Mouse (Mus musculus) erythroblast, embryonic 14.5 days (primary cell): Measurements from ENCODE around the gene Ly75.

Experiments
- GATA1 ChIP-seq: IDR thresholded peaks from 2 replicates; pipeline ENCODE4 v1.6.1; 2012; ENCODE audit warnings: low read length, inconsistent platforms, mixed read lengths
- TAL1 ChIP-seq: IDR thresholded peaks from 3 replicates; pipeline ENCODE4 v1.6.1; 2012; ENCODE audit warnings: low read length, inconsistent platforms, mixed read lengths

DNA sequence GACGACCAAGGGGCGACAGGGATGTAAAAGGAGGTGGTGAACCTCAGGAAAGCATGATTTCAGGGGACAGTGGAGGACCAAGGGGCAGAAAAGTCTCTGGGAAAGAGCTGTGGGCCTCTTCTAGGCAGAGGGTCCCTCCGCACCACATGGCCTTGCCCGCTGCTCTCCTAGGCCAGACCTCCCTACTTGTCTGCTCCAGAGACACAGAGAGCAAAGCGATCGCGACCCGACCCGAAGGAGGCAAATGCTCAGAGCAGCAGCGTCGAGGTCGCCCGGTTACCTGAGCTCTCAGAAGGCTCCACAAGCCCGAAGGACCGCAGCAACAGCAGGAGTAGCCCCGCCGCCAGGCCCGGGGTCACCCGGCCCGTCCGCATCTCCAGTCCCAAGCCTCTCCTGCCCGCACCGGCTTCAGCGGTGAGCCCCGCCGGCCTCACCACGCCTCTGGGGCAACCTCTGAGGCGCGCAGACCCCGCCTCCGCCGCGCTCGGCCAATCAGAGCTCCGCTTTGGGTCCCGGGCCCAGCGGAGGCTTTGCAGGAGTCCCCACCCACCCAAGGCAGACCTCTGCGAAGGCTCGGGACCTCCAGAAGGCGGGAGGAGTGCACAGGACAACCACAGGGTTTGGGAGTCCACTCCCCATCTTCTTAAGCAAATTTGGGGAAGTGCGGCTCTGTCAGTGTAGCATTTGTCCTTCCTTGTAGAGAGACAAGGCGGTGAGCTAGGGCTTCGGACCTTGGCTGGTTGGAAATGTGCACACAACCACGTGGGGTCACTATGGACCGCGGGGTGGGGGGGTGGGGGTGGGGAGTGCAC, at the start of gene Ly75:
- TF ChIP-seq GATA1 (no peak), TAL1 (no peak)
